Mouse (Mus musculus): Measurements from ENCODE around the gene Pstpip1. TPM values are rescaled to one million over a fixed set of nuclear protein-coding genes. Genes with fewer than 3 reads are reported as not detected.

Pstpip1 gene
- polyA plus RNA-seq, 1 experiment from 2014 or later = 0.70 TPM

- H3K36me3 ChIP-seq (ENCODE audit: control insufficient read depth, insufficient read depth) = no peaks in the 10 kb centered on the region
- no peaks in the 10 kb centered on the region for H3K4me1 ChIP-seq (replicated peaks; ENCODE audit: control insufficient read depth, insufficient read depth, low read length)
- no peaks in the 10 kb centered on the region for H3K9me3 ChIP-seq (ENCODE audit: control insufficient read depth, low read length)
- H3K4me2 ChIP-seq (ENCODE audit: low read length) = no peak overlapping the region
- WGBS = 85% methylated on average over 7 of the region's 7 CpGs
- no peak overlapping the region for H3K27ac ChIP-seq (ENCODE audit: low read length)
- no peaks in the 10 kb centered on the region for H3K27me3 ChIP-seq (replicated peaks; ENCODE audit: control insufficient read depth, insufficient read depth, low read length)
- no peak for ATAC-seq
- no peak overlapping the region for H3K9ac ChIP-seq (replicated peaks; ENCODE audit: low read depth, low read length)
- no peak overlapping the region for H3K4me3 ChIP-seq (replicated peaks; ENCODE audit: low read length)
Measured at GRCm38 (mm10) chr9:56100041-56100522, 10.3 kb downstream of the Pstpip1 start.

- no peaks in the 10 kb centered on the region for H3K4me1 ChIP-seq (replicated peaks; ENCODE audit: control insufficient read depth, insufficient read depth, low read length)
- no peaks in the 10 kb centered on the region for H3K9me3 ChIP-seq (ENCODE audit: control insufficient read depth, low read length)
- H3K9ac ChIP-seq (replicated peaks; ENCODE audit: low read depth, low read length) = no peak overlapping the region
- H3K4me3 ChIP-seq (replicated peaks; ENCODE audit: low read length) = no peak overlapping the region
- H3K36me3 ChIP-seq (ENCODE audit: control insufficient read depth, insufficient read depth) = no peaks in the 10 kb centered on the region
- no peak for ATAC-seq
- 52% methylated on average over 4 of the region's 4 CpGs for WGBS
- no peak overlapping the region for H3K27ac ChIP-seq (ENCODE audit: low read length)
- H3K27me3 ChIP-seq (replicated peaks; ENCODE audit: control insufficient read depth, insufficient read depth, low read length) = no peaks in the 10 kb centered on the region
- no peak overlapping the region for H3K4me2 ChIP-seq (ENCODE audit: low read length)
Measured at GRCm38 (mm10) chr9:56101022-56101421, 11.3 kb downstream of the Pstpip1 start.

GRCm38 (mm10) chr9:56104921-56105320 is 15.2 kb downstream of the Pstpip1 start:
- no peaks in the 10 kb centered on the region for H3K36me3 ChIP-seq (ENCODE audit: control insufficient read depth, insufficient read depth)
- no peak overlapping the region for H3K4me3 ChIP-seq (replicated peaks; ENCODE audit: low read length)
- no peaks in the 10 kb centered on the region for H3K4me1 ChIP-seq (replicated peaks; ENCODE audit: control insufficient read depth, insufficient read depth, low read length)
- no peaks in the 10 kb centered on the region for H3K27me3 ChIP-seq (replicated peaks; ENCODE audit: control insufficient read depth, insufficient read depth, low read length)
- WGBS = 87% methylated on average over 6 of the region's 7 CpGs
- no peak for ATAC-seq
- H3K4me2 ChIP-seq (ENCODE audit: low read length) = no peak overlapping the region
- H3K27ac ChIP-seq (ENCODE audit: low read length) = no peak overlapping the region
- no peaks in the 10 kb centered on the region for H3K9me3 ChIP-seq (ENCODE audit: control insufficient read depth, low read length)
- H3K9ac ChIP-seq (replicated peaks; ENCODE audit: low read depth, low read length) = no peak overlapping the region

GRCm38 (mm10) chr9:56106274-56107072 is 16.7 kb downstream of the Pstpip1 start:
- H3K27ac ChIP-seq (ENCODE audit: low read length) = no peak overlapping the region
- no peaks in the 10 kb centered on the region for H3K4me1 ChIP-seq (replicated peaks; ENCODE audit: control insufficient read depth, insufficient read depth, low read length)
- no peak overlapping the region for H3K4me3 ChIP-seq (replicated peaks; ENCODE audit: low read length)
- H3K4me2 ChIP-seq (ENCODE audit: low read length) = no peak overlapping the region
- no peak for ATAC-seq
- H3K27me3 ChIP-seq (replicated peaks; ENCODE audit: control insufficient read depth, insufficient read depth, low read length) = no peaks in the 10 kb centered on the region
- WGBS = 48% methylated on average over 6 of the region's 6 CpGs
- H3K36me3 ChIP-seq (ENCODE audit: control insufficient read depth, insufficient read depth) = no peaks in the 10 kb centered on the region
- H3K9me3 ChIP-seq (ENCODE audit: control insufficient read depth, low read length) = no peaks in the 10 kb centered on the region
- no peak overlapping the region for H3K9ac ChIP-seq (replicated peaks; ENCODE audit: low read depth, low read length)

- Histone ChIP-seq H3K9me3 (ENCODE audit: control insufficient read depth, low read length) (no peaks in the 10 kb centered on the region), H3K4me3 (replicated peaks; ENCODE audit: low read length) (no peak overlapping the region), H3K9ac (replicated peaks; ENCODE audit: low read depth, low read length) (no peak overlapping the region), H3K36me3 (ENCODE audit: control insufficient read depth, insufficient read depth) (no peaks in the 10 kb centered on the region), H3K27me3 (replicated peaks; ENCODE audit: control insufficient read depth, insufficient read depth, low read length) (no peaks in the 10 kb centered on the region), H3K4me2 (ENCODE audit: low read length) (no peak overlapping the region), H3K4me1 (replicated peaks; ENCODE audit: control insufficient read depth, insufficient read depth, low read length) (no peaks in the 10 kb centered on the region), H3K27ac (ENCODE audit: low read length) (no peak overlapping the region)
- no peak for ATAC-seq
- WGBS = 74% methylated on average over 6 of the region's 6 CpGs
Measured at GRCm38 (mm10) chr9:56107527-56107926, 17.8 kb downstream of the Pstpip1 start.

- H3K9ac ChIP-seq (replicated peaks; ENCODE audit: low read depth, low read length) = no peak overlapping the region
- H3K9me3 ChIP-seq (ENCODE audit: control insufficient read depth, low read length) = no peaks in the 10 kb centered on the region
- no peak for ATAC-seq
- H3K4me3 ChIP-seq (replicated peaks; ENCODE audit: low read length) = no peak overlapping the region
- no peak overlapping the region for H3K27ac ChIP-seq (ENCODE audit: low read length)
- no peak overlapping the region for H3K4me2 ChIP-seq (ENCODE audit: low read length)
- 77% methylated on average over 5 of the region's 5 CpGs for WGBS
- no peaks in the 10 kb centered on the region for H3K27me3 ChIP-seq (replicated peaks; ENCODE audit: control insufficient read depth, insufficient read depth, low read length)
- no peaks in the 10 kb centered on the region for H3K36me3 ChIP-seq (ENCODE audit: control insufficient read depth, insufficient read depth)
- no peaks in the 10 kb centered on the region for H3K4me1 ChIP-seq (replicated peaks; ENCODE audit: control insufficient read depth, insufficient read depth, low read length)
Measured at GRCm38 (mm10) chr9:56108174-56108573, 18.4 kb downstream of the Pstpip1 start.

- Histone ChIP-seq H3K36me3 (ENCODE audit: control insufficient read depth, insufficient read depth) (no peaks in the 10 kb centered on the region), H3K9me3 (ENCODE audit: control insufficient read depth, low read length) (no peaks in the 10 kb centered on the region), H3K4me3 (replicated peaks; ENCODE audit: low read length) (no peak overlapping the region), H3K9ac (replicated peaks; ENCODE audit: low read depth, low read length) (no peak overlapping the region), H3K27me3 (replicated peaks; ENCODE audit: control insufficient read depth, insufficient read depth, low read length) (no peaks in the 10 kb centered on the region), H3K4me1 (replicated peaks; ENCODE audit: control insufficient read depth, insufficient read depth, low read length) (peaks cover 9% of the 10 kb centered on the region), H3K27ac (ENCODE audit: low read length) (no peak overlapping the region), H3K4me2 (ENCODE audit: low read length) (no peak overlapping the region)
- ATAC-seq = peak; percentile 10
- WGBS = 82% methylated on average over 5 of the region's 5 CpGs
Measured at GRCm38 (mm10) chr9:56118091-56118490, 28.3 kb downstream of the Pstpip1 start.

- peak; percentile 75 for ATAC-seq
- Histone ChIP-seq H3K9ac (replicated peaks; ENCODE audit: low read depth, low read length) (peak overlapping the region; percentile 57), H3K4me1 (replicated peaks; ENCODE audit: control insufficient read depth, insufficient read depth, low read length) (peaks cover 11% of the 10 kb centered on the region), H3K27me3 (replicated peaks; ENCODE audit: control insufficient read depth, insufficient read depth, low read length) (no peaks in the 10 kb centered on the region), H3K27ac (ENCODE audit: low read length) (no peak overlapping the region), H3K4me2 (ENCODE audit: low read length) (peak overlapping the region; percentile 81), H3K36me3 (ENCODE audit: control insufficient read depth, insufficient read depth) (no peaks in the 10 kb centered on the region), H3K9me3 (ENCODE audit: control insufficient read depth, low read length) (no peaks in the 10 kb centered on the region), H3K4me3 (replicated peaks; ENCODE audit: low read length) (peak overlapping the region; percentile 39)
- 4% methylated on average over 14 of the region's 14 CpGs for WGBS
Measured at GRCm38 (mm10) chr9:56118582-56118981, 28.8 kb downstream of the Pstpip1 start.

- H3K9ac ChIP-seq (replicated peaks; ENCODE audit: low read depth, low read length) = no peak overlapping the region
- H3K36me3 ChIP-seq (ENCODE audit: control insufficient read depth, insufficient read depth) = no peaks in the 10 kb centered on the region
- no peak overlapping the region for H3K4me3 ChIP-seq (replicated peaks; ENCODE audit: low read length)
- no peaks in the 10 kb centered on the region for H3K27me3 ChIP-seq (replicated peaks; ENCODE audit: control insufficient read depth, insufficient read depth, low read length)
- no peaks in the 10 kb centered on the region for H3K9me3 ChIP-seq (ENCODE audit: control insufficient read depth, low read length)
- ATAC-seq = no peak
- H3K4me2 ChIP-seq (ENCODE audit: low read length) = no peak overlapping the region
- H3K4me1 ChIP-seq (replicated peaks; ENCODE audit: control insufficient read depth, insufficient read depth, low read length) = peaks cover 11% of the 10 kb centered on the region
- WGBS = 76% methylated on average over 2 of the region's 2 CpGs
- no peak overlapping the region for H3K27ac ChIP-seq (ENCODE audit: low read length)
Measured at GRCm38 (mm10) chr9:56119651-56120050, 29.9 kb downstream of the Pstpip1 start.

Measured in forebrain, embryonic 16.5 days (tissue).